Mouse (Mus musculus) forebrain, embryonic 13.5 days (tissue): ENCODE results near the gene Scgb1a1. TPM values are rescaled to one million over a fixed set of nuclear protein-coding genes. Genes with fewer than 3 reads are reported as not detected.

Experiments used
- ATAC-seq: fragments of 200-750 bp; cut with Nextera tagmentation; 2 replicates; pipeline ENCODE4 v1.8.0; 2017
- H3K27ac ChIP-seq: fragments of 300-500 bp; sonication (generic); 2 replicates; pipeline ENCODE4 v1.5.1; 2015; ENCODE audit warnings: inconsistent platforms, mild to moderate bottlenecking, moderate library complexity
- H3K27me3 ChIP-seq: fragments of 300-500 bp; sonication (generic); 2 replicates; pipeline ENCODE4 v1.6.1; 2015; ENCODE audit warnings: mild to moderate bottlenecking, inconsistent platforms
- H3K36me3 ChIP-seq: fragments of 300-500 bp; sonication (generic); 2 replicates; pipeline ENCODE4 v1.6.1; 2015; ENCODE audit warnings: mild to moderate bottlenecking, inconsistent platforms; ENCODE audit not compliant: poor library complexity, severe bottlenecking
- H3K4me1 ChIP-seq: fragments of 300-500 bp; sonication (generic); 2 replicates; pipeline ENCODE4 v1.6.1; 2015; ENCODE audit warnings: inconsistent platforms
- H3K4me2 ChIP-seq: fragments of 300-500 bp; sonication (generic); 2 replicates; pipeline ENCODE4 v1.6.1; 2015; ENCODE audit warnings: inconsistent platforms, mild to moderate bottlenecking, moderate library complexity
- H3K4me3 ChIP-seq: fragments of 300-500 bp; sonication (generic); 2 replicates; pipeline ENCODE4 v1.5.1; 2015; ENCODE audit warnings: mild to moderate bottlenecking, inconsistent platforms
- H3K9ac ChIP-seq: fragments of 300-500 bp; sonication (generic); 2 replicates; pipeline ENCODE4 v1.6.1; 2015; ENCODE audit warnings: mild to moderate bottlenecking, inconsistent platforms
- H3K9me3 ChIP-seq: fragments of 300-500 bp; sonication (generic); replicated peaks from 2 replicates; pipeline ENCODE4 v1.6.1; 2016; ENCODE audit warnings: inconsistent platforms
- WGBS: fragments of 180-500 bp; shearing (Covaris S2); methylation state at CpG from one replicate; pipeline ENCODE4 v1.1.7; 2015; 5-methylcytosine and 5-hydroxymethylcytosine counted together
- polyA plus RNA-seq: library from polyadenylated mRNA; unstranded; fragments of >200 nt; fragmentation: Nextera tagmentation; extraction: Ambion mirVana; gene quantifications from 2 replicates; pipeline ENCODE4 v1.2.1, GENCODE M21; 2015

The Scgb1a1 gene
- polyA plus RNA-seq, 1 experiment from 2014 or later: not detected

DNA sequence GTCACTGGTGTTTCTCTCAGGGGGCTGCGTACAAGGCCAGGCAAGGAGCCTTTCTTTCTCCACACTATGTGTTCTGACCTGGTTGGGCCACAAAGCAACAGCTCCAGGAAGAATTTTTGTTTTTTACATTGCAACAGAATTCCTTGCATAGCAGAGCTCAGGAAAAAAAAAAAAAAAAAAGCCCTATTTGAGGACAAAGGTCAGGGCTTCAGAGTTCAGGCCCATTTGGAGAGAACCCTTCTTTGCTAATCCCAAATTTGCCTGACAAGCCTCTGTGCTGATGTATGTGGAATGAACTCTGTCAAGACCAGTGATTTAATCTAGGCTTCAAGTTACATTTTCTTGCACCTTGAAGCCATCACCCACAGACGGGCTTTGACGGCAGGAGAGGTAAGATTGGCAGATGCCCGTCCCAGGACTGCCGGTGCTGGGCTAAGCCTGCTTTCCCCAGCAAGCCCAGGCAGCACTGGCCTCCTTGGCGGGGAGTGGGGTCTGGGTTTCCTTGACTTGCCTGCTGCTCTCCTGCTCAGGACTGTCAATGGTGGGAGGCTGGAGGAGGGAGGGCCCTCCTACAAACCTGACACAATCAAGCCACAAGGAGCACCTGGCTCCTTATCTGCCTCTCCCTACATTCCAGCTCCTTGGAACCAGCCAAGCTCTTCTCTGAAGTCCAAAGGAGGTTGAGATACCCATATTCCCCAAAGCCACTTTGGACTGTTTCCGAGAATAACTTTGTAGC is 40.4 kb downstream of the Scgb1a1 start:
- Histone ChIP-seq H3K27ac (no peak overlapping the region), H3K27me3 (no peaks in the 10 kb centered on the region), H3K4me2 (no peak overlapping the region), H3K9me3 (no peaks in the 10 kb centered on the region), H3K9ac (no peak overlapping the region), H3K4me3 (no peak overlapping the region), H3K36me3 (no peaks in the 10 kb centered on the region), H3K4me1 (no peaks in the 10 kb centered on the region)
- 79% methylated on average over 7 of the region's 7 CpGs for WGBS
- no peak for ATAC-seq

DNA sequence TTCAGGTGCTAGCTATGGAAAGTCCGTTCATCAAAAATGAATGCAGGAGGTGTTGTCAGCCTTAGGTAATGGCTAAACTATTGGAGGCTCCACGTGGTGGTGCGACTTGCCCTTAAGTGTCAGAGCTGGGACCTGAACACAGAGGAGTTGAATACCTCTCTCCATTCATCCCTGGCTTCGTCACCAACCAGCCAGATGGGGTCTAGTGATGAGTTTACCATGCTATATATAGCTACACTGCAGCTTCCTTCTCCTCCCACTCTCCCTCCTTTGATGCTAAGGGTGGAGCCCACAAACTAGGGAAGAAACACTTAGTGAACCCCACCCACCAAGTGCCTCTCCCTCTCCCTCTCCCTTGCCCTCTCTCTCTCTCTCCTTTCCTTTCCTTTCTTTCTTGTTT is 43.5 kb downstream of the Scgb1a1 start:
- no peak overlapping the region for H3K9ac ChIP-seq
- no peak for ATAC-seq
- 84% methylated on average over 4 of the region's 4 CpGs for WGBS

DNA sequence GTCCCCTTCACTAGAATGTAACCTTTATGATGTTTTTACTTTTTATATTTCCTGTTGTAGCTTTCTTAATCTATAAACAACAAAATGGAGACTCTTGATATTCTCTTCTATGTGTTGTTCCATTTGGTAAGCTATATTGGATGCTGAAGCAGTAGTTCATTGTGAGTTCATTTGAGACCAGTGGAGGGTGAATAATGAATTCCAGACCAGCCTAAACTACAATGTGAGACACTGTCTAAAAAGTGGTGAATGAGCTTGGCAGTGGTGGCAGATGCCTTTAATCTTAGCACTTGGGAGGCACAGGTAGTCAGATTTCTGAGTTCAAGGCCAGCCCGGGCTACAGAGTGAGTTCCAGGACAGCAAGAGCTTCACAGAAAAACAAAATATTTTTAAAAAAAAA is 44.6 kb downstream of the Scgb1a1 start:
- no peaks in the 10 kb centered on the region for H3K4me1 ChIP-seq

More for the DNA sequence above, 43.5 kb downstream of the Scgb1a1 start:
- Histone ChIP-seq H3K27ac (no peak overlapping the region), H3K4me3 (no peak overlapping the region), H3K36me3 (no peaks in the 10 kb centered on the region), H3K27me3 (no peaks in the 10 kb centered on the region), H3K9me3 (no peaks in the 10 kb centered on the region), H3K4me2 (no peak overlapping the region), H3K4me1 (no peaks in the 10 kb centered on the region)

DNA sequence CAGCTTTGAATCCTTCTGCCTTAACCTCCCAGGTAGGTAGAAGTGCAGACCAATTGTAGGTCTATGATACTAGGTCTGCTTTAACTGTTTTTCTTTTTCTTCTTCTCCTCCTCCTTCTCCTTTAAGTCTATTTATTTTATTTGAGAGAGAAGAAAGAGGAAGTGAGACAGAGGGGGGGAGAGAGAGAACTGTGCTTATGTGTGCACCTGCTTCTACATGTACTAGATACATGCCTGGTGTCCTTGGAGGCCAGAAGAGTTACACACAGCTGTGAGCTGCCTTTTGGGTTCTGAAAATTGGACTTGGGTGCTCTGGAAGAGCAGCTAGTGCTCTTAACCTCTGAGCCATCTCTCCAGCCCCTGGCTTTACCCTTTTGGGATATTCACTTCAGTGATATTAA is 46.7 kb downstream of the Scgb1a1 start:
- Histone ChIP-seq H3K4me1 (no peaks in the 10 kb centered on the region), H3K36me3 (no peaks in the 10 kb centered on the region), H3K9me3 (no peaks in the 10 kb centered on the region), H3K9ac (no peak overlapping the region), H3K4me3 (no peak overlapping the region), H3K27me3 (no peaks in the 10 kb centered on the region), H3K27ac (no peak overlapping the region), H3K4me2 (no peak overlapping the region)
- ATAC-seq: no peak

More for the DNA sequence above, 44.6 kb downstream of the Scgb1a1 start:
- Histone ChIP-seq H3K4me2 (no peak overlapping the region), H3K9me3 (no peaks in the 10 kb centered on the region), H3K27ac (no peak overlapping the region), H3K36me3 (no peaks in the 10 kb centered on the region), H3K4me3 (no peak overlapping the region), H3K27me3 (no peaks in the 10 kb centered on the region), H3K9ac (no peak overlapping the region)
- 76% methylated on average over 1 of the region's 1 CpGs for WGBS
- no peak for ATAC-seq

DNA sequence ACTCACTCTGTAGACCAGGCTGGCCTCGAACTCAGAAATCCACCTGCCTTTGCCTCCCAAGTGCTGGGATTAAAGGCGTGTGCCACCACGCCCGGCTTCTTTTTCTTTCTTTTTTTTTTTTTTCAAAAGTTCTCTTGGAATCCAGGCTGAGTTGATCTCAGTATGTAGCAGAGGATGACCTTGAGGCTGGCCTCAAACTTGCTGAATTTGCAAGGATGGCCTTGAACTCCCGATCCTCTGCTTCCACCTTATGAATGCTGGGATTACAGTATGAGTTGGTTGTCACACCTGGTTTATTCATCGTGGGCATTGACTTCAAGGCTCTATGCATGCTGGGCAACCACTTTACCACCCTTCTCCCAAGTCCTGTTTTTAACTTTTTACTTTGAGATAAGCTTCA is 47.1 kb downstream of the Scgb1a1 start:
- Histone ChIP-seq H3K9me3 (no peaks in the 10 kb centered on the region), H3K27me3 (no peaks in the 10 kb centered on the region), H3K4me3 (no peak overlapping the region), H3K4me1 (no peaks in the 10 kb centered on the region), H3K4me2 (no peak overlapping the region), H3K36me3 (no peaks in the 10 kb centered on the region), H3K27ac (no peak overlapping the region), H3K9ac (no peak overlapping the region)
- ATAC-seq: no peak
- 85% methylated on average over 6 of the region's 6 CpGs for WGBS

DNA sequence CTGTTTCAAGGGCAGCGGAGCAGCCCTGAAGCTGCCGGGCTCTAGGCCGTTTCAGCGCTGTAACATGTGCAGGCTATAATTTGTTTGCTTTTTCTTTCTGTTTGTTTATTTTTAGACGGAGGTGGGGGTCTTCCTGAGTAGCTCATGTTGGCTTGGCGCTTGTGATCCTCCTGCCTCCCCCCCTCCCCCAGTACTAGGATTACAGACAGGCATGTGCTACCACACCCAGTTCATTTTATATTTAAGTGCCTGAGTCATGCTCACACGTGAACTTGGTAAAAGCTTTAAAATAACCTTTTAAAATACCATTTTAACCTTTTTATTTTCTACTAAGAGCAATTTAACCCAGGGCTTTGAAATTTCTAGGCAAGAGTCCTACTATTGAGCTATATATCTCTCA is 47.8 kb downstream of the Scgb1a1 start:
- H3K4me1 ChIP-seq: no peaks in the 10 kb centered on the region
- H3K9ac ChIP-seq: no peak overlapping the region
- H3K4me3 ChIP-seq: no peak overlapping the region
- 71% methylated on average over 7 of the region's 7 CpGs for WGBS
- H3K9me3 ChIP-seq: no peaks in the 10 kb centered on the region
- no peaks in the 10 kb centered on the region for H3K27me3 ChIP-seq
- ATAC-seq: no peak
- no peaks in the 10 kb centered on the region for H3K36me3 ChIP-seq
- no peak overlapping the region for H3K4me2 ChIP-seq
- no peak overlapping the region for H3K27ac ChIP-seq

DNA sequence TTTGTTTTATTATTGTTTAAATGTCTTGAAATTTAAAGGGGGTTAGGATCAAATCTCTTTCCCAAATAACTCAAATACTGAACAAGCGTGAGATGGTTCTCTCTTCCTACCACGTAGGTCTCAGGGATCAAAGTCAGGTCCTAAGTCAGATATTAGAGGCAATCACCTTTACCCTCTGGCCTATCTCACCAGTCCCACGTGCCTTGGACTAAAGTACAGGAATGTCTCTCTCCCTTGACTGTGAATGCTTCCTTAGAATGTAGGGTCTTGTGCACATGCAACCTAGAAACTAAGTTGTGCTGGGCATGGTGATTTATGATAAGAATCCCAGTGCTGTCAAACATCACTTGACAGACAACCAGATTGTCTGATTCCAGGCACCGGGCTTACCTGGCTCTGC is 48.5 kb downstream of the Scgb1a1 start:
- Histone ChIP-seq H3K9me3 (no peaks in the 10 kb centered on the region), H3K36me3 (no peaks in the 10 kb centered on the region), H3K9ac (no peak overlapping the region), H3K4me3 (no peak overlapping the region), H3K27ac (no peak overlapping the region), H3K4me1 (no peaks in the 10 kb centered on the region), H3K27me3 (no peaks in the 10 kb centered on the region), H3K4me2 (no peak overlapping the region)
- ATAC-seq: no peak
- 75% methylated on average over 4 of the region's 4 CpGs for WGBS

DNA sequence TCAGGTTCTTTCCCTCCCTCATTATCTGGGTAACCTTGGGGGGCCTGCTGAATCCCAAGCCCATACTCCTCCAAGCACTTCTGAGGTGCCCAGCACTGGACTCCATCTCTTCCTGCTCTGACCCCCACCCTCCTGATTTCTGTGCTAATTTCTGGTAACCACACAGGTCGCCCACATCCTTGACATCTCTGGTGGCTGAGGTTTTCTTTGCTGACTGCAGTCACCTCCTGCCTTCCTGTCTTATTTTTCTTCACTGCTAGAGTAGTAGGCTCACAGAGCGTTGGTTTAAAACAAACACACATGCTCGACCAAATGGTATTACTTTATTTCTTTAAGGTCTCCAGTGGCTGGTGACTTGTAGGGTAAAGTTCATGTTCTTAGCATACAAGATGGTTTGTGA is 49.6 kb downstream of the Scgb1a1 start:
- no peak for ATAC-seq
- Histone ChIP-seq H3K36me3 (no peaks in the 10 kb centered on the region), H3K27me3 (no peaks in the 10 kb centered on the region), H3K4me2 (no peak overlapping the region), H3K4me1 (no peaks in the 10 kb centered on the region), H3K9me3 (no peaks in the 10 kb centered on the region), H3K9ac (no peak overlapping the region), H3K27ac (no peak overlapping the region), H3K4me3 (no peak overlapping the region)
- 79% methylated on average over 3 of the region's 3 CpGs for WGBS

DNA sequence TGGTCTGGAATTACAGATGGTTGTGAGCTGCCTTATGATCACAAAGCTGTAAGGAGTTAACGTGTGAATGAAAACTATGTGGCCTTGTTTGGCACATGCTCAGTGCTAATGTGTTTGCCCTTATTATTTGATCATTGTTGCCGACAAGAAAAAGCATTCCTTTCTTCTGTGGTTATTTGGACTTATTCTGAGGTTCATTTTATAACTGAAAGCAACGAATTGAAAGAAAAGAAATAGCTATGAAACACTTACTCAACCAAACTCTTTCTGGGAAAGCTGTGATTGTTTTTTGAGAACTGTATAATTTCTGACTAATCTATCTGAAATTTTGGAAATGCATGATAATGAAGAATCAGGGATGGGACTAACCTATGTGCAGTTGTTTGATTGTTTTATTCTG is 52.7 kb downstream of the Scgb1a1 start:
- no peak for ATAC-seq
- H3K4me3 ChIP-seq: no peak overlapping the region
- no peak overlapping the region for H3K9ac ChIP-seq
- WGBS: 68% methylated on average over 3 of the region's 3 CpGs
- peaks cover 7% of the 10 kb centered on the region for H3K4me1 ChIP-seq
- no peaks in the 10 kb centered on the region for H3K27me3 ChIP-seq
- no peaks in the 10 kb centered on the region for H3K36me3 ChIP-seq
- H3K4me2 ChIP-seq: no peak overlapping the region
- H3K9me3 ChIP-seq: no peaks in the 10 kb centered on the region
- H3K27ac ChIP-seq: no peak overlapping the region

DNA sequence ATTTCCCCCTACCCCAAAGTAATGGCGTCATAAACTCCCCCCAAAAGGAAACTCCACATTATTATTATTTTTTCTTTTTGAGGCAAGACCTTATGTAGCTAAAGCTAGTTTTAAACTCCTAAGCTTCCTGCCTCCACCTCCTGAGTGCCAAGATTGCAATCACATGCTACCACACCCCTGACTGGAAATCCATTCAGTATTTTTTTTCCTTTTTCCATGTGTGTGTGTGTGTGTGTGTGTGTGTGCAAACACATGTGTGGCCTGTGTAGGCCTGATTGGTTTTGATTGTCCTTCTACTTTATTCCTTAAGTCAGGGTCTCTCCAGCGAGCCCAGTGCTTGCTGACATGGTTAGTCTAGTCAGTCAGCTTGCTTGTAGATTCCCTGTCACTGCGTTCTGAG is 53.3 kb downstream of the Scgb1a1 start:
- Histone ChIP-seq H3K4me1 (peaks cover 13% of the 10 kb centered on the region), H3K9me3 (no peaks in the 10 kb centered on the region), H3K27ac (no peak overlapping the region), H3K4me3 (no peak overlapping the region), H3K9ac (no peak overlapping the region), H3K4me2 (no peak overlapping the region), H3K27me3 (no peaks in the 10 kb centered on the region), H3K36me3 (no peaks in the 10 kb centered on the region)
- 93% methylated on average over 3 of the region's 3 CpGs for WGBS
- no peak for ATAC-seq

Other genes with a start within 250 kb of the Scgb1a1 start
- 198 and 204 TPM in 2 replicates for gene Gng3, start 248.8 kb downstream of the Scgb1a1 start, polyA plus RNA-seq
- gene Lrrn4cl, start 237.2 kb downstream of the Scgb1a1 start, polyA plus RNA-seq: 0.28 and 0.39 TPM in 2 replicates
- gene Ubxn1, start 216.5 kb downstream of the Scgb1a1 start, polyA plus RNA-seq: 188 and 194 TPM in 2 replicates
- 61.8 and 64.6 TPM in 2 replicates for gene Uqcc3, start 207.0 kb downstream of the Scgb1a1 start, polyA plus RNA-seq
- gene Lbhd1, start 204.2 kb downstream of the Scgb1a1 start, polyA plus RNA-seq: 73.6 and 85.7 TPM in 2 replicates
- gene Gm49403, start 204.0 kb downstream of the Scgb1a1 start, polyA plus RNA-seq: not detected in 2 replicates
- gene 1810009A15Rik, start 199.1 kb downstream of the Scgb1a1 start, polyA plus RNA-seq: 92.5 and 97.7 TPM in 2 replicates
- not detected in 2 replicates for gene Gm49416, start 199.0 kb downstream of the Scgb1a1 start, polyA plus RNA-seq
- gene Ints5, start 195.0 kb downstream of the Scgb1a1 start, polyA plus RNA-seq: 37.9 and 44.5 TPM in 2 replicates
- gene Ganab, start 189.9 kb downstream of the Scgb1a1 start, polyA plus RNA-seq: 83.6 and 91.5 TPM in 2 replicates
- gene B3gat3, start 167.6 kb downstream of the Scgb1a1 start, polyA plus RNA-seq: 66.4 and 69.5 TPM in 2 replicates
- gene Rom1, start 158.6 kb downstream of the Scgb1a1 start, polyA plus RNA-seq: 1.2 and 1.3 TPM in 2 replicates
- gene Eml3, start 158.4 kb downstream of the Scgb1a1 start, polyA plus RNA-seq: 8.9 and 9.6 TPM in 2 replicates
- gene Mta2, start 146.1 kb downstream of the Scgb1a1 start, polyA plus RNA-seq: 178 and 180 TPM in 2 replicates
- gene Tut1, start 134.1 kb downstream of the Scgb1a1 start, polyA plus RNA-seq: 35.3 and 36.7 TPM in 2 replicates
- gene Eef1g, start 120.9 kb downstream of the Scgb1a1 start, polyA plus RNA-seq: 369 and 373 TPM in 2 replicates
- gene Ahnak, start 98.7 kb downstream of the Scgb1a1 start, polyA plus RNA-seq: 2.8 and 3.0 TPM in 2 replicates
- gene Asrgl1, start 47.7 kb upstream of the Scgb1a1 start, polyA plus RNA-seq: 28.7 and 29.4 TPM in 2 replicates